Mouse (Mus musculus): Measurements from ENCODE around the gene Cfap157. TPM values are rescaled to one million over a fixed set of nuclear protein-coding genes. Genes with fewer than 3 reads are reported as not detected.

Cfap157 gene
- polyA plus RNA-seq, 1 experiment from 2014 or later, result 0.57 TPM

GRCm38 (mm10) chr2:32736306-32736829 is 47.9 kb downstream of the Cfap157 start:
- H3K27me3 ChIP-seq (ENCODE audit: control insufficient read depth, insufficient read depth, low read length), result peaks cover 7% of the 10 kb centered on the region
- no peaks in the 10 kb centered on the region for H3K36me3 ChIP-seq (ENCODE audit: control insufficient read depth, insufficient read depth, low read length)
- WGBS (ENCODE audit: insufficient replicate concordance), result 36% methylated on average over 3 of the region's 3 CpGs
- no peak overlapping the region for H3K9ac ChIP-seq (ENCODE audit: low read depth, low read length)
- no peak overlapping the region for H3K4me3 ChIP-seq (ENCODE audit: low read depth, low read length)
- no peak overlapping the region for H3K27ac ChIP-seq (ENCODE audit: low read depth, low read length)
- no peak overlapping the region for H3K4me2 ChIP-seq
- peaks cover 22% of the 10 kb centered on the region for H3K4me1 ChIP-seq (ENCODE audit: control insufficient read depth, insufficient read depth, low read length)
- ATAC-seq (replicated peaks; ENCODE audit: insufficient number of reproducible peaks, low FRiP score, low TSS enrichment), result no peak
- no peaks in the 10 kb centered on the region for H3K9me3 ChIP-seq (replicated peaks; ENCODE audit: control insufficient read depth, low read length)

GRCm38 (mm10) chr2:32734933-32735332 is 49.3 kb downstream of the Cfap157 start:
- no peak overlapping the region for H3K4me3 ChIP-seq (ENCODE audit: low read depth, low read length)
- peak overlapping the region; percentile 72 for H3K27ac ChIP-seq (ENCODE audit: low read depth, low read length)
- H3K36me3 ChIP-seq (ENCODE audit: control insufficient read depth, insufficient read depth, low read length), result no peaks in the 10 kb centered on the region
- peaks cover 24% of the 10 kb centered on the region for H3K4me1 ChIP-seq (ENCODE audit: control insufficient read depth, insufficient read depth, low read length)
- no peaks in the 10 kb centered on the region for H3K27me3 ChIP-seq (ENCODE audit: control insufficient read depth, insufficient read depth, low read length)
- ATAC-seq (replicated peaks; ENCODE audit: insufficient number of reproducible peaks, low FRiP score, low TSS enrichment), result peak; percentile 49; the same call in 1 of the 2 replicates
- peak overlapping the region; percentile 6 for H3K4me2 ChIP-seq
- WGBS (ENCODE audit: insufficient replicate concordance), result 37% methylated on average over 4 of the region's 4 CpGs
- no peaks in the 10 kb centered on the region for H3K9me3 ChIP-seq (replicated peaks; ENCODE audit: control insufficient read depth, low read length)
- H3K9ac ChIP-seq (ENCODE audit: low read depth, low read length), result no peak overlapping the region

GRCm38 (mm10) chr2:32734480-32734879 is 49.7 kb downstream of the Cfap157 start:
- 0 out of 2 replicates have a peak overlapping the region, but pooled peaks have one; percentile 7 for H3K9ac ChIP-seq (ENCODE audit: low read depth, low read length)
- no peaks in the 10 kb centered on the region for H3K27me3 ChIP-seq (ENCODE audit: control insufficient read depth, insufficient read depth, low read length)
- 30% methylated on average over 4 of the region's 4 CpGs for WGBS (ENCODE audit: insufficient replicate concordance)
- H3K9me3 ChIP-seq (replicated peaks; ENCODE audit: control insufficient read depth, low read length), result no peaks in the 10 kb centered on the region
- peaks cover 24% of the 10 kb centered on the region for H3K4me1 ChIP-seq (ENCODE audit: control insufficient read depth, insufficient read depth, low read length)
- H3K4me3 ChIP-seq (ENCODE audit: low read depth, low read length), result no peak overlapping the region
- no peaks in the 10 kb centered on the region for H3K36me3 ChIP-seq (ENCODE audit: control insufficient read depth, insufficient read depth, low read length)
- peak overlapping the region; percentile 6; the same call in 1 of the 2 replicates for H3K4me2 ChIP-seq
- peak overlapping the region; percentile 72 for H3K27ac ChIP-seq (ENCODE audit: low read depth, low read length)
- ATAC-seq (replicated peaks; ENCODE audit: insufficient number of reproducible peaks, low FRiP score, low TSS enrichment), result no peak

- H3K4me1 ChIP-seq (ENCODE audit: control insufficient read depth, insufficient read depth, low read length), result peaks cover 22% of the 10 kb centered on the region
- H3K36me3 ChIP-seq (ENCODE audit: control insufficient read depth, insufficient read depth, low read length), result no peaks in the 10 kb centered on the region
- WGBS (ENCODE audit: insufficient replicate concordance), result 75% methylated on average over 6 of the region's 6 CpGs
- H3K4me3 ChIP-seq (ENCODE audit: low read depth, low read length), result no peak overlapping the region
- H3K4me2 ChIP-seq, result no peak overlapping the region
- no peaks in the 10 kb centered on the region for H3K9me3 ChIP-seq (replicated peaks; ENCODE audit: control insufficient read depth, low read length)
- H3K27me3 ChIP-seq (ENCODE audit: control insufficient read depth, insufficient read depth, low read length), result no peaks in the 10 kb centered on the region
- no peak overlapping the region for H3K9ac ChIP-seq (ENCODE audit: low read depth, low read length)
- no peak overlapping the region for H3K27ac ChIP-seq (ENCODE audit: low read depth, low read length)
- ATAC-seq (replicated peaks; ENCODE audit: insufficient number of reproducible peaks, low FRiP score, low TSS enrichment), result no peak
Measured at GRCm38 (mm10) chr2:32732695-32733094, 51.5 kb downstream of the Cfap157 start.

GRCm38 (mm10) chr2:32731911-32732310 is 52.3 kb downstream of the Cfap157 start:
- H3K27me3 ChIP-seq (ENCODE audit: control insufficient read depth, insufficient read depth, low read length), result no peaks in the 10 kb centered on the region
- WGBS (ENCODE audit: insufficient replicate concordance), result 62% methylated on average over 4 of the region's 4 CpGs
- no peaks in the 10 kb centered on the region for H3K36me3 ChIP-seq (ENCODE audit: control insufficient read depth, insufficient read depth, low read length)
- peaks cover 20% of the 10 kb centered on the region for H3K4me1 ChIP-seq (ENCODE audit: control insufficient read depth, insufficient read depth, low read length)
- no peaks in the 10 kb centered on the region for H3K9me3 ChIP-seq (replicated peaks; ENCODE audit: control insufficient read depth, low read length)
- no peak for ATAC-seq (replicated peaks; ENCODE audit: insufficient number of reproducible peaks, low FRiP score, low TSS enrichment)
- H3K4me2 ChIP-seq, result peak overlapping the region; percentile 67; the same call in 1 of the 2 replicates
- H3K4me3 ChIP-seq (ENCODE audit: low read depth, low read length), result no peak overlapping the region
- peak overlapping the region; percentile 79 for H3K27ac ChIP-seq (ENCODE audit: low read depth, low read length)
- no peak overlapping the region for H3K9ac ChIP-seq (ENCODE audit: low read depth, low read length)

GRCm38 (mm10) chr2:32730854-32731253 is 53.4 kb downstream of the Cfap157 start:
- no peaks in the 10 kb centered on the region for H3K9me3 ChIP-seq (replicated peaks; ENCODE audit: control insufficient read depth, low read length)
- no peak for ATAC-seq (replicated peaks; ENCODE audit: insufficient number of reproducible peaks, low FRiP score, low TSS enrichment)
- peak overlapping the region; percentile 79 for H3K27ac ChIP-seq (ENCODE audit: low read depth, low read length)
- H3K4me2 ChIP-seq, result peak overlapping the region; percentile 67
- 0 out of 2 replicates have a peak overlapping the region, but pooled peaks have one; percentile 43 for H3K9ac ChIP-seq (ENCODE audit: low read depth, low read length)
- WGBS (ENCODE audit: insufficient replicate concordance), result 17% methylated on average over 11 of the region's 11 CpGs
- H3K36me3 ChIP-seq (ENCODE audit: control insufficient read depth, insufficient read depth, low read length), result no peaks in the 10 kb centered on the region
- peaks cover 20% of the 10 kb centered on the region for H3K4me1 ChIP-seq (ENCODE audit: control insufficient read depth, insufficient read depth, low read length)
- peak overlapping the region; percentile 14; the same call in 1 of the 2 replicates for H3K4me3 ChIP-seq (ENCODE audit: low read depth, low read length)
- H3K27me3 ChIP-seq (ENCODE audit: control insufficient read depth, insufficient read depth, low read length), result no peaks in the 10 kb centered on the region

- H3K4me2 ChIP-seq, result peak overlapping the region; percentile 67
- H3K27ac ChIP-seq (ENCODE audit: low read depth, low read length), result peak overlapping the region; percentile 79
- H3K36me3 ChIP-seq (ENCODE audit: control insufficient read depth, insufficient read depth, low read length), result no peaks in the 10 kb centered on the region
- no peak for ATAC-seq (replicated peaks; ENCODE audit: insufficient number of reproducible peaks, low FRiP score, low TSS enrichment)
- H3K4me3 ChIP-seq (ENCODE audit: low read depth, low read length), result peak overlapping the region; percentile 14; the same call in 1 of the 2 replicates
- no peak overlapping the region for H3K9ac ChIP-seq (ENCODE audit: low read depth, low read length)
- peaks cover 15% of the 10 kb centered on the region for H3K4me1 ChIP-seq (ENCODE audit: control insufficient read depth, insufficient read depth, low read length)
- H3K27me3 ChIP-seq (ENCODE audit: control insufficient read depth, insufficient read depth, low read length), result no peaks in the 10 kb centered on the region
- no peaks in the 10 kb centered on the region for H3K9me3 ChIP-seq (replicated peaks; ENCODE audit: control insufficient read depth, low read length)
- 63% methylated on average over 4 of the region's 4 CpGs for WGBS (ENCODE audit: insufficient replicate concordance)
Measured at GRCm38 (mm10) chr2:32729547-32729946, 54.7 kb downstream of the Cfap157 start.

GRCm38 (mm10) chr2:32728463-32728862 is 55.8 kb downstream of the Cfap157 start:
- H3K9me3 ChIP-seq (replicated peaks; ENCODE audit: control insufficient read depth, low read length), result no peaks in the 10 kb centered on the region
- peak overlapping the region; percentile 43 for H3K4me3 ChIP-seq (ENCODE audit: low read depth, low read length)
- H3K36me3 ChIP-seq (ENCODE audit: control insufficient read depth, insufficient read depth, low read length), result no peaks in the 10 kb centered on the region
- no peaks in the 10 kb centered on the region for H3K27me3 ChIP-seq (ENCODE audit: control insufficient read depth, insufficient read depth, low read length)
- WGBS (ENCODE audit: insufficient replicate concordance), result 33% methylated on average over 7 of the region's 7 CpGs
- H3K4me1 ChIP-seq (ENCODE audit: control insufficient read depth, insufficient read depth, low read length), result peaks cover 10% of the 10 kb centered on the region; the same call in 1 of the 2 replicates
- peak overlapping the region; percentile 65 for H3K9ac ChIP-seq (ENCODE audit: low read depth, low read length)
- peak overlapping the region; percentile 62 for H3K27ac ChIP-seq (ENCODE audit: low read depth, low read length)
- H3K4me2 ChIP-seq, result peak overlapping the region; percentile 67
- no peak for ATAC-seq (replicated peaks; ENCODE audit: insufficient number of reproducible peaks, low FRiP score, low TSS enrichment)

- Histone ChIP-seq H3K4me3 (ENCODE audit: low read depth, low read length) (peak overlapping the region; percentile 43), H3K27ac (ENCODE audit: low read depth, low read length) (peak overlapping the region; percentile 57; the same call in 1 of the 2 replicates), H3K27me3 (ENCODE audit: control insufficient read depth, insufficient read depth, low read length) (no peaks in the 10 kb centered on the region), H3K9ac (ENCODE audit: low read depth, low read length) (peak overlapping the region; percentile 65), H3K4me2 (peak overlapping the region; percentile 67), H3K4me1 (ENCODE audit: control insufficient read depth, insufficient read depth, low read length) (peaks cover 8% of the 10 kb centered on the region; the same call in 1 of the 2 replicates), H3K36me3 (ENCODE audit: control insufficient read depth, insufficient read depth, low read length) (no peaks in the 10 kb centered on the region), H3K9me3 (replicated peaks; ENCODE audit: control insufficient read depth, low read length) (no peaks in the 10 kb centered on the region)
- 1% methylated on average over 16 of the region's 16 CpGs for WGBS (ENCODE audit: insufficient replicate concordance)
- ATAC-seq (replicated peaks; ENCODE audit: insufficient number of reproducible peaks, low FRiP score, low TSS enrichment), result peak; percentile 91
Measured at GRCm38 (mm10) chr2:32727435-32727834, 56.8 kb downstream of the Cfap157 start.
